Mouse (Mus musculus) left cerebral cortex, postnatal 4 days (tissue): Measurements from ENCODE around the gene Gm29609. TPM values are rescaled to one million over a fixed set of nuclear protein-coding genes. Genes with fewer than 3 reads are reported as not detected.
A peak's percentile ranks its signal among the peaks of the same experiment; 100 is the strongest.
"Not testable (repeated sequence)": the region's sequence is repeated elsewhere in the genome, so short reads cannot be mapped to it uniquely, and the experiment has no call there.

ENCODE experiments used
- DNase-seq: peaks from one replicate; pipeline ENCODE4 v3.0.0-alpha.2; 2022
- intact Hi-C: fragments of 180-260 bp; cut with DNase I; formaldehyde crosslinking; loops from one replicate; pipeline ENCODE4 v1.15.1; 2025
- total RNA-seq, 2 experiments: library from RNA; stranded (reverse); gene quantifications; 2 replicates each; pipeline ENCODE4 v1.2.3; 2021

Gm29609 gene
- 1 to 10 TPM; 2.7 to 4.4 TPM for total RNA-seq

- intact Hi-C loops, result no loop called here
- peak; percentile 96 for DNase-seq
Measured at GRCm38 (mm10) chr5:31179766-31180630, at the start of gene Gm29609, which contains the start of gene Gtf3c2. Gene Gm29609, minus strand, starts transcription at chr5:31179911. Gene Gtf3c2, minus strand, starts transcription at chr5:31180144.

GRCm38 (mm10) chr5:31226641-31227040, 46.9 kb upstream of the Gm29609 start:
- intact Hi-C loops, result no loop called here

GRCm38 (mm10) chr5:31222696-31223095, 43.0 kb upstream of the Gm29609 start:
- intact Hi-C loops, result no loop called here
- DNase-seq, result no peak

More at GRCm38 (mm10) chr5:31226641-31227040, 46.9 kb upstream of the Gm29609 start:
- no peak for DNase-seq

- peak; percentile 55 for DNase-seq
- intact Hi-C loops, result no loop called here
Measured at GRCm38 (mm10) chr5:31221304-31221945, 41.7 kb upstream of the Gm29609 start.

- peak; percentile 99 for DNase-seq
Measured at GRCm38 (mm10) chr5:31220448-31221303, 41.0 kb upstream of the Gm29609 start, which contains the start of gene Ppm1g. Gene Ppm1g, minus strand, starts transcription at chr5:31220687.

GRCm38 (mm10) chr5:31219911-31220447, 40.3 kb upstream of the Gm29609 start:
- intact Hi-C loops, result no loop called here
- DNase-seq, result peak; percentile 61

More at GRCm38 (mm10) chr5:31220448-31221303, 41.0 kb upstream of the Gm29609 start, which contains the start of gene Ppm1g:
- intact Hi-C loops, result no loop called here

- DNase-seq, result no peak
- intact Hi-C loops, result no loop called here
Measured at GRCm38 (mm10) chr5:31219474-31219873, 39.8 kb upstream of the Gm29609 start.

GRCm38 (mm10) chr5:31219070-31219469, 39.4 kb upstream of the Gm29609 start:
- intact Hi-C loops, result no loop called here
- DNase-seq, result no peak

- intact Hi-C loops, result no loop called here
- no peak for DNase-seq
Measured at GRCm38 (mm10) chr5:31218294-31218693, 38.6 kb upstream of the Gm29609 start.

GRCm38 (mm10) chr5:31216554-31216953, 36.8 kb upstream of the Gm29609 start:
- DNase-seq, result not testable (repeated sequence)

GRCm38 (mm10) chr5:31204421-31204820, 24.7 kb upstream of the Gm29609 start:
- DNase-seq, result no peak
- intact Hi-C loops, result no loop called here

More at GRCm38 (mm10) chr5:31216554-31216953, 36.8 kb upstream of the Gm29609 start:
- intact Hi-C loops, result not testable (repeated sequence)

- intact Hi-C loops, result no loop called here
- DNase-seq, result no peak
Measured at GRCm38 (mm10) chr5:31203866-31204265, 24.2 kb upstream of the Gm29609 start.

- DNase-seq, result no peak
- intact Hi-C loops, result no loop called here
Measured at GRCm38 (mm10) chr5:31202933-31203332, 23.2 kb upstream of the Gm29609 start.

GRCm38 (mm10) chr5:31201742-31202590, 22.3 kb upstream of the Gm29609 start, which contains the start of gene Zfp513:
Gene Zfp513, minus strand, starts transcription at chr5:31202303.
- intact Hi-C loops, result no loop called here
- DNase-seq, result peak; percentile 95

- DNase-seq, result no peak
- intact Hi-C loops, result no loop called here
Measured at GRCm38 (mm10) chr5:31201042-31201741, 21.5 kb upstream of the Gm29609 start.

GRCm38 (mm10) chr5:31200327-31200768, 20.6 kb upstream of the Gm29609 start:
- intact Hi-C loops, result no loop called here
- DNase-seq, result peak; percentile 33

GRCm38 (mm10) chr5:31199893-31200292, 20.2 kb upstream of the Gm29609 start:
- intact Hi-C loops, result no loop called here
- peak; percentile 32 for DNase-seq

- no peak for DNase-seq
- intact Hi-C loops, result no loop called here
Measured at GRCm38 (mm10) chr5:31199321-31199892, 19.7 kb upstream of the Gm29609 start.
